Mouse (Mus musculus) ES-Bruce4 (cell line): ENCODE results near the gene Fam229a.

ENCODE experiments used
- CTCF ChIP-seq: IDR thresholded peaks from one replicate; pipeline ENCODE4 v1.8.1; 2011; ENCODE audit warnings: low read depth, low read length
- POLR2A ChIP-seq: IDR thresholded peaks from one replicate; pipeline ENCODE4 v1.8.1; 2011; ENCODE audit warnings: low read length; ENCODE audit not compliant: insufficient read depth

GRCm38 (mm10) chr4:129447778-129448563, 43.0 kb upstream of the Fam229a start:
- TF ChIP-seq CTCF (no peak), POLR2A (no peak)
